Mouse (Mus musculus) cerebellum, adult 2 months (tissue): ENCODE data around the gene Tbc1d22a. TPM values are rescaled to one million over a fixed set of nuclear protein-coding genes. Genes with fewer than 3 reads are reported as not detected.

Experiments used
- DNase-seq, 2 experiments: peaks; one replicate each; pipeline ENCODE4 v3.0.0; 2021
- H3K27ac ChIP-seq: fragments of 200-500 bp; 2 replicates; pipeline ENCODE4 v1.5.1; 2012; ENCODE audit warnings: low read length, control low read depth, inconsistent platforms; ENCODE audit not compliant: insufficient read depth
- H3K27me3 ChIP-seq: fragments of 200-500 bp; 2 replicates; pipeline ENCODE4 v1.6.1; 2012; ENCODE audit warnings: inconsistent platforms, mild to moderate bottlenecking, low read length, moderate library complexity; ENCODE audit not compliant: control insufficient read depth, insufficient read depth
- H3K4me1 ChIP-seq: fragments of 200-500 bp; 2 replicates; pipeline ENCODE4 v1.6.1; 2011; ENCODE audit warnings: low read length; ENCODE audit not compliant: control insufficient read depth, insufficient read depth
- H3K4me3 ChIP-seq: fragments of 200-500 bp; replicated peaks from 2 replicates; pipeline ENCODE3; 2011; ENCODE audit warnings: mild to moderate bottlenecking, low read depth, low read length, control low read depth; ENCODE audit not compliant: insufficient read depth
- CTCF ChIP-seq: fragments of 200-500 bp; IDR thresholded peaks from 2 replicates; pipeline ENCODE4 v1.5.1; 2011; ENCODE audit warnings: low read depth, mild to moderate bottlenecking, control low read depth, low read length, moderate library complexity, borderline replicate concordance; ENCODE audit not compliant: insufficient read depth
- POLR2A ChIP-seq: fragments of 200-500 bp; IDR thresholded peaks from 2 replicates; pipeline ENCODE4 v1.6.1; 2011; ENCODE audit warnings: low read length, control low read depth, borderline replicate concordance; ENCODE audit not compliant: insufficient read depth
- WGBS: fragments of 180-500 bp; shearing (Covaris S2); methylation state at CpG from one replicate; pipeline ENCODE4 v1.1.7; 2018; 5-methylcytosine and 5-hydroxymethylcytosine counted together
- polyA plus RNA-seq: library from polyadenylated mRNA; depleted of rRNA; stranded (reverse); fragments of >200 nt; gene quantifications from 2 replicates; pipeline ENCODE4 v1.2.3, GENCODE M21; 2012

Gene Tbc1d22a
- polyA plus RNA-seq, 1 experiment: 23.3 TPM

DNA sequence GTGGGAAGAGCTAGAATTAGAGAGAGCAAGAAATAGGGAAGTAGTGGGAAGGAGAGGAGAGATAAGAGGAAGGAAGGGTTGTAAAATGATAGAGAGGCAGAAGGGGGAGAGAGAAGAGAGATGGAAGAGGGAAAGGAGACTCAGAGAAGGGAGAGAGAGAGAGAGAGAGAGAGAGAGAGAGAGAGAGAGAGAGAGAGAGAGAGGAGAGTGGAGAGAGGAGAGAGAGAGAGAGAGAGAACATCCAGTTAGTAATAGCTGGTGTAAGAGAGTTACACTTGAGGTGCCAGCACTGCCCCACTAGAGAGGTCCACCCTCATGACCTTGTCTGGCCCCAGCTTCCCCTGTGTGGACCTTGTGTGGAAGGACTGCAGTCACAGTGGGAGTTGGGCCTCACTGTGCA is 37.9 kb downstream of the Tbc1d22a start:
- H3K4me1 ChIP-seq: peaks cover 13% of the 10 kb centered on the region
- TF ChIP-seq CTCF (no peak), POLR2A (no peak)
- H3K27me3 ChIP-seq: no peaks in the 10 kb centered on the region
- no peak overlapping the region for H3K27ac ChIP-seq
- H3K4me3 ChIP-seq: no peak overlapping the region
- no peak for DNase-seq

DNA sequence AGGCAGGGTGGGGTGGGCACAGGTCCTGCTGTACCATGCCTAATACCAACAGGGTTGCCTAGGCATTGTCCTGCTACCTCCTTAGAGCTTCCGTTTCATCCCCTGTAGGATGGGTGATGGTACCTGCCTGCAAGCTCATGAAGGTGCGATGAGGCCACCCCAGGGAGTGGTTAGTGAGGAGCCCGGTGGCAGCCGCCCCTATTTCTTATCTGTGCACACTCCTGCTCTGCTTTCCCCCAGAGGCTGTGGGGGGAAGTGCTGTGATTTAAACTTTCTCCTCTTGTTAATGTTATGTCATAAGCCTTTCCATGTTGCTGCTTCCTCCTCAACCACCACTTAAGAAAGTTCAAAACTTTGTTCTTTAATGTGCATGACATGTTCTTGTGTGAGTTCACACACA is 38.4 kb downstream of the Tbc1d22a start:
- no peaks in the 10 kb centered on the region for H3K27me3 ChIP-seq
- DNase-seq: no peak
- TF ChIP-seq CTCF (no peak), POLR2A (no peak)
- no peak overlapping the region for H3K27ac ChIP-seq
- H3K4me1 ChIP-seq: peaks cover 13% of the 10 kb centered on the region
- H3K4me3 ChIP-seq: no peak overlapping the region
- WGBS: 79% methylated on average over 4 of the region's 4 CpGs

DNA sequence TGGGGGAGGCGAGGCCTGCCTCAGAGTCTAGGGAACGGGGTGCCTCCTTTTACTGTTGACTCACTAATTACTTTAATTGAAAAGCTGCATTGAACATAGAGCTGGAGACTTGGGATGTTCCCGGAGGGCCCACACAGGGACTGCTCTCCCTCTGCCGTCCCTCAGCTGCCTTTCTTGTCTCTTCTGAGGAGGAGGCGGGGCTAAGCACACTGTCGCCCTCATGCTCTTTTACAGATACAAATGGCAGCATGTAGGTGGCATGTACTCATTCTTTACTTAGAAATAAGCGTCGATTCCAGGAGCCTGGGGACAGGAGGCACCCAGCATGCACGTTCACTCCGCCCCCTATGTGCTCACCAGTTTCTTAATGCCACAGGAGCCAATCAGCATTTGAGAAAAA is 39.2 kb downstream of the Tbc1d22a start:
- Histone ChIP-seq H3K27me3 (no peaks in the 10 kb centered on the region), H3K27ac (no peak overlapping the region), H3K4me3 (no peak overlapping the region), H3K4me1 (peaks cover 19% of the 10 kb centered on the region)
- TF ChIP-seq CTCF: no peak
- no peak for DNase-seq
- WGBS: 79% methylated on average over 10 of the region's 10 CpGs

DNA sequence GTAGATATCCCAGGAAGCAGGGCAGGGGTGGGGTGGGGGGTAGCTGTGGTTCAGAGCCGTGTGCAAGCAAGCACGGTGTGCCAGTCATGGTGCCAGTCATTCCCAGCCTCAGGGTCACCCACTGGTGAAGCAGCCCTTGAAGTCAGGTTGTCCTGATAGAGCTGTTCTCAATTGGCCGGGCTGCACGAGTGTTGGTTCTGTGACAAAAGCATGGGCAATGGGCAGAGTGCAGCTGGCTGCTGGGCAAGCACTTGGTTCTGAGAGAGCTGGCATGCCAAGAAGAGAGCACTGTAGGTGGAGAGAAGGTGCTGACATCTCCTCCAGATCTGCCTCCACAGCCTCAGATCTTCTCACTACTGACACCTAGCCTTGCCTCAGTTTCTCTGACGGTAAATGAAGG is 41.9 kb downstream of the Tbc1d22a start:
- Histone ChIP-seq H3K27me3 (no peaks in the 10 kb centered on the region), H3K4me3 (no peak overlapping the region), H3K27ac (no peak overlapping the region), H3K4me1 (peaks cover 35% of the 10 kb centered on the region)
- TF ChIP-seq CTCF (no peak), POLR2A (no peak)
- DNase-seq: no peak
- 57% methylated on average over 5 of the region's 5 CpGs for WGBS

DNA sequence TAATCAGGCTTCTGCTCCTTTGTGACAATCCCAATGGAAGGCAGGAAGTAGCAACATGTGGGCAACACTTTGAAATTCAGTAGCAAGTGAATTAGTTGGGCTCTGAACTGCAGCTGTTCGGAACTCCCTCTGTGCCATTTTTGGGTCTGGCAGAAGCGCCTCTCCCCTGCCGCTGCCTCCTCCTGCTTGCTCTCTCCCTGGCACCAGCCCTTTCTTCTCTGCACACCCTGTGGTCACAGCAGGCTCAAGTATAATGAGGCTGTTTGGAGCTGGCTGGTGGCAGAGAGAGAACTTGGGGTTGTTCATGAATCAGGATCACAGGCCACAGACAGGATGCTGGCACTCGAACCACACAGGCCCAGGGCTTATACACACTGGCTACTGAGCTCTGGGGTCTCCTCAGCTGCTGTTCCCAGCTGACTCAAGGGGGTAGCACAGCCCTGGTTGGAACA is 42.5 kb downstream of the Tbc1d22a start:
- DNase-seq: no peak
- Histone ChIP-seq H3K4me1 (peaks cover 35% of the 10 kb centered on the region), H3K27ac (no peak overlapping the region), H3K27me3 (no peaks in the 10 kb centered on the region), H3K4me3 (no peak overlapping the region)
- TF ChIP-seq POLR2A: no peak
- WGBS: 87% methylated on average over 4 of the region's 4 CpGs

DNA sequence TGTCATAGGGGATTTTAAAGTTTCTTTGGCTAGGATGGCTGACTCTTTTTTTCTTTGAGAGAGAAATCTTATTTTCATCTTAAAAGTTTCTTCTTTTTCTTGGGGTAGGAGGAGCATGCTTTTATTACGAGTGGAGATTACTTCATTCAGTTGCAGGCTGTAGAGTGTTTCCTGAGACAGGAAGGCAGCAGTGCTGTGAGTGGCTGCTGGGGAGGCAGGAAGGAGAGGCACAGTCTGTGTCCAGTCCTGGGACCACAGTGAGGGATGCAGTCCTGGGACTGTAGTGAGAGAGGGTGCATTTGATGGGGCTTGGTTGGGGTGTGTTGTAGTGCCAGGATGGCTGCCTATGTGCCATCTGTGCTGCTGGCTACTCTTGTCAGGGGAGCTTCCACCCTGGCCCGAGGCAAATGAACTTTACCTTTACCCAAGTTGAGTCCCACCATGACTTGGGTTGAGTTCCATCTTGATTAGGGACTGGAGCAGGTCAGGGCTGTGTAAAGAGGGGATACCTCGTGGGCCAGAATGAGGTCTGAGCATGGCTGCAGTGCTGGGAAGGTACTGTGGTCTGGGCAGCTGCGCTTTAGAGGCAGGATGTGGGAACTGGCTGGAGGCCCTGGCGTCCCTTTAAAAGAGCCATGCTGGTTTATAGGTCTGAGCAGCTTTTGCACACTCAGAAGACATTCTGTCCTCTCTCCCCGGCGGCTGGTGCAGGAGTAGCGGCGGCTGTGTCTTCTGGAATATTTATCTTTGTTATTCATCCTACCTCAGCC is 43.8 kb downstream of the Tbc1d22a start:
- WGBS: 58% methylated on average over 9 of the region's 9 CpGs
- Histone ChIP-seq H3K27ac (no peak overlapping the region), H3K4me3 (no peak overlapping the region), H3K27me3 (no peaks in the 10 kb centered on the region), H3K4me1 (peaks cover 35% of the 10 kb centered on the region)
- DNase-seq: peak in 1 of 2 experiments; percentile 22
- TF ChIP-seq CTCF (no peak), POLR2A (no peak)

DNA sequence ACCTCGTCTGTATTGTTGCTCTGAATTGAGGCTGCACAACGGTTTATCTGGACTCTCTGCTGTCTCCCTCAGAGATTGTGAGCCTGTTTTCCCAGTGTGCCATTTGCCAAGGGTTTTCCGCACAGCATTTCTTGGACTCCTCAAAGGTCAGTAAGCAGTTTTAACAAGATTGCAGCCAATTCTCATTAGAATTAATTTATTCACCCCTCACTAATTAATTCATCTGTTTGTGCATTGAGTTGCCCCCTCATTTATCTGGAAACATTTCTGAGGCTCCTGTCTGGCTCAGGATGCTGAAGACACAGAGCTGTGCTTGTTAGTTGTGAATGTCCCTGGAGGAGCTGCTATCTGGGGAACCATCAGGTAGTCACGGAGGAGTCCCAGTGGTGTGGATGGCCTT is 45.0 kb downstream of the Tbc1d22a start:
- H3K27ac ChIP-seq: no peak overlapping the region
- no peak overlapping the region for H3K4me3 ChIP-seq
- peaks cover 35% of the 10 kb centered on the region for H3K4me1 ChIP-seq
- TF ChIP-seq CTCF (no peak), POLR2A (no peak)
- 59% methylated on average over 4 of the region's 4 CpGs for WGBS
- no peaks in the 10 kb centered on the region for H3K27me3 ChIP-seq
- DNase-seq: no peak

DNA sequence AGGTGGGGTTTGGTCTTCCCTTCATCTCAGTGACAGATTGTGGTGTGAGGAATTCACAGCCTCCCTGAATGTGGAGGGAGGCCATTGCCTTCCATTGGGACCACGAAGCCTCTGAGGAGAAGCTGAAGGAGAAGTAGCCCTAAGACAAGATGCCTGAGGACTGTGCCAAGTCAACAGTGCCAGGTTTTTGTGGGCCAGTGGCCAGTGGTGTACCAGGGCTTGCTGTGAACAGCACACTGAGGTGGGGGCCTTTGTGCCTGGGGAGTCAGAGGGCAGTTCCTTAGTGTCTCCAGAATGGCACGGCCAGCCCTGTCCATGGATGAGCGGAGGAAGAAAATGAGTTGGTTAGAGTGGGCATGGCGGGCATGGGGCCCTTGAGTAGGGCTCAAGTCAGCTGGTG is 45.9 kb downstream of the Tbc1d22a start:
- peak; percentile 50 to 53 for DNase-seq
- WGBS: 68% methylated on average over 4 of the region's 4 CpGs
- Histone ChIP-seq H3K4me1 (peaks cover 35% of the 10 kb centered on the region), H3K27me3 (no peaks in the 10 kb centered on the region), H3K27ac (no peak overlapping the region), H3K4me3 (no peak overlapping the region)
- TF ChIP-seq POLR2A (no peak), CTCF (no peak)

DNA sequence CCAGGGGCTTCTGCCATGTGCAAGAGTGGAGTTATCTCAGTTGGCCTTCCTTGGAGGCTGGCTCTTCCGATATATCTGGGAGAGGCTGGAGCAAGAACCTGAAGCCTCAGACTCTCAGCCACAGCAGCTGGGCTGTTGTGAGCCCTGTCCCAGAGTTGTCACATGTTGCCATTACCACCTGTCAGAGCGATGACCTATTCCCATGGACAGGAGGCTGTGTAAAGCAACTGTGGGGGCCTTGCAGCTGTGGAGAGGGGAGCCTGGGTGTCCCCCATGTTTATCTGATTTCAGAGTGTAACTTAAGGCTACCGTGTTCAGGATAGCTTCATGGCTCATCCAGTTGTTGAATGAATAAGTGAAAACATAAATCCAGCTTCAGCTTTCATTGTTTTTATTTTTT is 50.1 kb downstream of the Tbc1d22a start:
- H3K27ac ChIP-seq: no peak overlapping the region
- H3K4me3 ChIP-seq: no peak overlapping the region
- peaks cover 21% of the 10 kb centered on the region for H3K4me1 ChIP-seq
- WGBS: 89% methylated on average over 3 of the region's 3 CpGs
- no peak for TF ChIP-seq POLR2A
- no peak for TF ChIP-seq CTCF
- H3K27me3 ChIP-seq: no peaks in the 10 kb centered on the region
- DNase-seq: no peak
